Mouse (Mus musculus): ENCODE data around the gene Asic2. TPM values are rescaled to one million over a fixed set of nuclear protein-coding genes. Genes with fewer than 3 reads are reported as not detected.

The Asic2 gene
- polyA plus RNA-seq, 1 experiment from 2014 or later, result 3.1 TPM

DNA sequence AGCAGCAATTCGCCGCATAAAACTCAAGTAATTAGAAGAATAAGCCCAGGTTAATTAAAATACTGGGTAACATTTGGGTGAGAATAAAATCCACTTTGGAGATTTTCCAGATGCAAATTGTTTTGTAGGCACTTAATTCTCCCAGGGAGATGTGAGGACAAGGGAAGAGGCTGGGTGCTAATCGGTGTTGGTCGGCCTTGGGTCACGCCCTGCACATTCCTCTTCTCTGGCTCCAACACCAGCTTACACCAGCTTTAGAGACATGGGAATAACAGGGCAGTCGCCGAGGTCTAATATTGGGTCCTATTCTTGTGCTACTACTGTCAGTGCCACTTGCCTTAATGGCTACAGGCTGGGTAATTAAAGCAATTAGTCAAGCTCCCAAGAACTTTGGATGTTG, 783.5 kb downstream of the Asic2 start:
- H3K4me2 ChIP-seq (replicated peaks), result no peak overlapping the region
- H3K9ac ChIP-seq (replicated peaks), result no peak overlapping the region
- no peaks in the 10 kb centered on the region for H3K27me3 ChIP-seq
- no peak overlapping the region for H3K27ac ChIP-seq (replicated peaks)
- no peak for ATAC-seq (ENCODE audit: low FRiP score, low read depth)
- H3K4me3 ChIP-seq, result no peak overlapping the region
- H3K36me3 ChIP-seq, result no peaks in the 10 kb centered on the region
- no peaks in the 10 kb centered on the region for H3K9me3 ChIP-seq
- 62% methylated on average over 7 of the region's 7 CpGs for WGBS
- no peaks in the 10 kb centered on the region for H3K4me1 ChIP-seq

DNA sequence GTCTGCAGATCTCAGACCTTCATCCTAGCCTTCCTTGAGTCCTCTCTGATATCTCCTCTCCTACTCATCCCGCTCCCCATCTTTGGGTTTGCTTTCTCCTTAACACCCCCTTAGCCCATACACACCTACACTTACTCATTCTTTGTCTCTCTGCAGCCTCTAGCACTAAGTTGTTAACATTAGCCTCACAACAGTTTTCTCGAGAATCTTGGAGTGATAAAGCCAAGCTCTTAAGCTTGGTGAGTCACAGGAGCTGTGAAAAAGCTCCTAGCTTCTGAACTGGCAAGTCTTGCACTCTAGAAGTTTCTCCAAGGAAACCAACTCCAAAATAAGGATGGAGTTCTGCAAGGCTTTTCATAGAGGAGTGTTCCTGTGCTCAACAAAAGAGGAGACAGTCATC, 803.4 kb downstream of the Asic2 start:
- Histone ChIP-seq H3K4me2 (replicated peaks) (no peak overlapping the region), H3K4me3 (no peak overlapping the region), H3K36me3 (no peaks in the 10 kb centered on the region), H3K4me1 (no peaks in the 10 kb centered on the region), H3K9ac (replicated peaks) (no peak overlapping the region), H3K27ac (replicated peaks) (no peak overlapping the region), H3K27me3 (no peaks in the 10 kb centered on the region), H3K9me3 (peaks cover 4% of the 10 kb centered on the region; the same call in 1 of the 2 replicates)
- ATAC-seq (ENCODE audit: low FRiP score, low read depth), result no peak
- 81% methylated on average over 2 of the region's 2 CpGs for WGBS

DNA sequence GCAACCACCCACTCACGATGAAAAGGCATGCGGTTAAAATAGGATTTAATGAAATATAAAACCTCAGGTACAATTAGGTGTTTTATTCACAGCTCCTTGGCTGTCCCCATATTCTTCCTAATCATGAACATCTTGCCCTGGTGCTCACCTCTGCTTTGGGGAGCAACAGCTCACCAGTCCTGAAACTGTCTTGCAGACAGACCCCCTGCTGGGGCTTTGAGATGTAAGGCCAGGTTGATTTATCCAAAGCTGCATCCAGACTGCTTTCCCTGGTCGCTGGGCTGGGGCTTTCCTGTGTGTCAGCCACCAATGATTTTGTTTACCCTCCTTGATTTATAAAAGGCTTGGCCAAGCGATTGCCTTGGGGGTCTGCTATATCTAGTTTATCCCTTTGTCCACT, 805.2 kb downstream of the Asic2 start:
- H3K36me3 ChIP-seq, result no peaks in the 10 kb centered on the region
- ATAC-seq (ENCODE audit: low FRiP score, low read depth), result no peak
- no peaks in the 10 kb centered on the region for H3K27me3 ChIP-seq
- no peak overlapping the region for H3K4me3 ChIP-seq
- H3K4me2 ChIP-seq (replicated peaks), result no peak overlapping the region
- WGBS, result 60% methylated on average over 4 of the region's 4 CpGs
- H3K9ac ChIP-seq (replicated peaks), result no peak overlapping the region
- no peaks in the 10 kb centered on the region for H3K4me1 ChIP-seq
- H3K9me3 ChIP-seq, result peaks cover 4% of the 10 kb centered on the region; the same call in 1 of the 2 replicates
- H3K27ac ChIP-seq (replicated peaks), result no peak overlapping the region

DNA sequence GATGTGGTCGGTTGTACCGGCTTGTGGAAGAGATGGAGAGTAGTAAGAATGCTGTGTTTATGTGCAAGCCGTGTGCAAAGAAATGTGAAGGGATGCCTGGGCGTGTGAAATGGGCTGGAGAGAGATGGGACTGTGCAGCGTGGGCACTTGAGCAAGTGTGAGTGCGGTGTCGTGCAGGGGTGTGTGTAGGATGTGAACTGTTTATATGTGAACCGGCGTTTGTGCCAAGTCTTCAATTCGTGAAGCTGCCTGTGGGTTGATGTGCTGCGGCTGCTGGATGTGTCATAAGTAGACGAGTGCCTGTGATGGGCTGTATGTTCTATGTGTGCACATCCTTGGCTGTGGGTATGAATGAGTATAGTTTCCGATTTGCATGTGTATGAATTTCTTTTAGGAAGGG, 814.4 kb downstream of the Asic2 start:
- Histone ChIP-seq H3K9me3 (no peaks in the 10 kb centered on the region), H3K9ac (replicated peaks) (no peak overlapping the region), H3K4me2 (replicated peaks) (peak overlapping the region; percentile 93), H3K27ac (replicated peaks) (no peak overlapping the region), H3K36me3 (no peaks in the 10 kb centered on the region), H3K4me3 (peak overlapping the region; percentile 65), H3K4me1 (peaks cover 21% of the 10 kb centered on the region), H3K27me3 (peaks cover 54% of the 10 kb centered on the region)
- 0 out of 2 replicates have a peak, but pooled peaks have one; percentile 5 for ATAC-seq (ENCODE audit: low FRiP score, low read depth)
- 12% methylated on average over 13 of the region's 13 CpGs for WGBS

DNA sequence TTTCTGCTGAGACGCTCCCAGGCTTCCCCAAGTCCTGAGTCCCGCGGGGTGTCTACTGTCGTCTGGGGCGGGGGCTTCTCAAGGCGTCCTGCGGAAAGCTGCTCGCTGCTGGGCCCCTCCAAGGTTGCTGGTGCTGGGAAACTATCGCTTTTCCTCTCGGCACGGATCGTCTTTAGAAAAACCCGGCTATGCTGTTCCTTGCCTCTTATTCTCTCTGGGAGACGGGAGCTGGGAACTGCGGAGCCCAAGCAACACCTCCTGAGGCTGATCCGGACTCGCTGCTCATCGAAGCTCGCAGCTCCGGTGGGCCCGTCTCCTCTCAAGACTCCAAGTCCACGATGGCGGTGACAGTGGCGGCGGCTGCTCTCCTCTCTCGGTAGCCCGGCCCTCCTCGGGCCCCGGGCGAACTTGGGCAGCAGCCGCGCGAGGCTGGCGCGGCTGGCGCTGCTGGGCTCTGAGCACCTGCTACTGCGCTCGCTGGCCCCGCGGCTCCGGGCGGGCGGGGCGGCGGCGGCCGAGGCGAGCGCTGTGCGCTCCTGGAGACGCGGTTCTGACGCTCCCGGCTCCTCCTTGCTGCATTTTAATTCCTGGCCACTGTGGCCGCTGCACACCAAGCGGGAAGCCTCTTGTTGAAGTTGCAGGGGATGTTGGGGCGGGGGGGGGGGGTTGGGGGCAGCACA, 815.0 kb downstream of the Asic2 start:
- under 1% methylated on average over 56 of the region's 57 CpGs for WGBS
- peak; percentile 87 for ATAC-seq (ENCODE audit: low FRiP score, low read depth)
- Histone ChIP-seq H3K27me3 (peaks cover 59% of the 10 kb centered on the region), H3K9ac (replicated peaks) (peak overlapping the region; percentile 40), H3K27ac (replicated peaks) (peak overlapping the region; percentile 36; the same call in 1 of the 2 replicates), H3K4me3 (peak overlapping the region; percentile 65), H3K36me3 (no peaks in the 10 kb centered on the region), H3K4me1 (peaks cover 21% of the 10 kb centered on the region), H3K4me2 (replicated peaks) (peak overlapping the region; percentile 93), H3K9me3 (no peaks in the 10 kb centered on the region)

DNA sequence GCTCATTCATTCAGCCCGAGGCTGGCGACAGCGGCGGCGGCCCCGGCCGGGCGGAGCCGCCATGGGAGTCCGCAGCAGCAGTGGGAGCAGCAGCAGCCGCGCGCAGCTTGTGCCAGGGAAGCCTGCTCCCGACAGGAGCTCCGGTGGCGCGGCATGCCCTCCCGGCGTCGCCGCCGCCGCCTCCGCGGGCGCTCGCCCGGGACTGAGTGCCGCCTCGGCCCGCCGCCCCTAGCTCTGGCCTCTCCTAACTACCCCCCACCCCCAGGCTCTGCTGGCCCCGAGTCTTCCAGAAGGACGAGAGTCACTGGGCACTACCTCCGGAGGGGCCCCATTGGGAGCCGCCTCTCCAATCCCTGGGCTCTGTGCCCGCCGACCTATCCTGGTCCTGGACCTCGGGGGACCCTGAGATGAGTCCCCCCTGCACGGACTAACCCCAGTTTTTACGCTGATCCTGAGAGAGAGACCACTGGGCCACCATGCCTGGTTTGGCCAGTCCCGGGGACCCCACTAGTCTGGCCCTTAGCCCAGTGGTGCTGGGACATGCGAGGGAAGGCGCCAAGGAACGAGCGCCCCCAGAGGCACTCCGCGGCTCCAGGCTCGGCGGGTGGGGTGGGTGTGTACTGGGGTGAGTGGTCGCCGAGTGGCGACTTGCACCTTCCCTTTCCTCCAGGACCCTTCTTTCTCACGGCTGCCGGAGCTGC, 815.6 kb downstream of the Asic2 start:
- H3K4me3 ChIP-seq, result peak overlapping the region; percentile 65
- H3K27ac ChIP-seq (replicated peaks), result peak overlapping the region; percentile 36
- ATAC-seq (ENCODE audit: low FRiP score, low read depth), result peak; percentile 81
- no peaks in the 10 kb centered on the region for H3K9me3 ChIP-seq
- under 1% methylated on average over 43 of the region's 55 CpGs for WGBS
- H3K4me2 ChIP-seq (replicated peaks), result peak overlapping the region; percentile 93
- H3K4me1 ChIP-seq, result peaks cover 21% of the 10 kb centered on the region
- no peaks in the 10 kb centered on the region for H3K36me3 ChIP-seq
- peak overlapping the region; percentile 75 for H3K9ac ChIP-seq (replicated peaks)
- peaks cover 59% of the 10 kb centered on the region for H3K27me3 ChIP-seq

DNA sequence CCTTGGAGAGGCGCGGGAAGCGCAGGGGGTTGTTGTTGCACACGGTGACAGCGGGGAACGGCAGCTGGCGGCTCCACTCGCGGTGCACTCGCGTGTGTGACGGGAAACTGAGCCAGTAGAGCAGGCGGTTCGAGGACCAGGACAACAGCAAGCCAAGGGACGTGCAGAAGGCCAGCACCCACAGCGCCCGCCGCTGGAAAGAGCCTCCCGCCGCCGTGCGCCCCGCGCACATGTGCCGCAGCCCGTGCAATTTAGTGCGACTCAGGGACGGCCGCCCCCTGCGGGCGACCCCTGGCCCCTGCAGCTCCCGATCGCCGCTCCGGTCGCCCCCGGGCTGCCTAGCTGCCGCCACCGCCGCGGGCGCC, 816.3 kb downstream of the Asic2 start:
- peak overlapping the region; percentile 75 for H3K9ac ChIP-seq (replicated peaks)
- no peaks in the 10 kb centered on the region for H3K36me3 ChIP-seq
- H3K4me2 ChIP-seq (replicated peaks), result peak overlapping the region; percentile 93
- H3K4me3 ChIP-seq, result peak overlapping the region; percentile 65
- 1% methylated on average over 22 of the region's 42 CpGs for WGBS
- H3K27me3 ChIP-seq, result peaks cover 59% of the 10 kb centered on the region
- no peak overlapping the region for H3K27ac ChIP-seq (replicated peaks)
- ATAC-seq (ENCODE audit: low FRiP score, low read depth), result peak; percentile 61
- H3K9me3 ChIP-seq, result no peaks in the 10 kb centered on the region
- peaks cover 21% of the 10 kb centered on the region for H3K4me1 ChIP-seq

DNA sequence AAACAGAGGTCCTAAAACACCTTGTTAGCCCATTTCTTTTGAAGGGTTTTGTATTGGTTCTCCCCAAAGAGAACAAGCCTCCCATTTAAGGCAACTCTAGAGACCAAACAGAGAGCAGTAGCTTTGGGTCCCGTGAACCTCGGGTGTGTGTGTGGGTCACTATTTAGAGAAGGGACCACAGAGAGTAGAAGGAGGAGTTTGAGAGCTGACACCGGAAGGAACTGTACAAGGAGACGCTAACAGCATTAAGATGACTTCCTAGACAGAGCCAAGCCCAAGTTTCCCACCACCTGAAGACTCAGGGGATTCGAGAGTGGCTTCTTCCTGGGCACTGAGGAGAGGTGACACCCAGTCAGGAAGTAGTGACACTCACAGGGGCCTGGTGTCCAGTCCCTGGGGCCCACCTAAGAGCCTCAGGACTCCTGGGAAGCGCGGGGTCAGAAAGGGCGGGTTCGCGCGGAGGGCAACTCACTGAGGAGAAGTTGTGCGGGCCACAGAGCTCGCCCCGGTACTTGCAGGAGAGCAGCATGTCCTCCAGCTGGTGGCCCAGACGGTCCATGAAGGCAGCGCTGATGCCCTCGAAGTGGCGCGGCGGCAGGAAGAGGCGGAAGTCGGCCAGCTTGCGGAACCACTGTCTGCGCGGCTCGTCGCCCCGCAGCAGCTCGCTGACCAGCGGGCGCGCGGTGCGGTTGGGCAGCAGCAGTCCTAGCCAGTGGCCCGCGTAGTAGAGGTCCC, 816.8 kb downstream of the Asic2 start:
- no peaks in the 10 kb centered on the region for H3K36me3 ChIP-seq
- peaks cover 59% of the 10 kb centered on the region for H3K27me3 ChIP-seq

DNA sequence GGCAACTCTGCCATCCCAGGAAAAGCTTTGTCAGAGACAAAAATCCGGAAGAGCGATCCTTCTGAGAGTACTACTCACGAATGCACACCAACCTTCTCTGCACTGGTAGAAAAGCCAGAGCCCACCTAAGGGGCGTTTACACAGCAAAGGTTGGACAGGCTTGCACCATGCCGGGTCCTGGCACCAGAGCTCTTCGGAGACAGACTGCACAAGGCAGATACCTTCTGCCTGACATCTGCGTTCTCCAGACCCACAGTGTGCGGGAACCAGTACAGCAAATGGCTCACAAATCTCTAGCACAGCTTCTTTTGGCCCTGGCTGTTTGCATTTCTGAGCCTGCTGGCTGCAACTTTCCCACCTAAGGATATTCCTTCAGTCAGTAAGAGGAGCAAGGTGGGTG, 817.6 kb downstream of the Asic2 start:
- Histone ChIP-seq H3K4me2 (replicated peaks) (no peak overlapping the region), H3K27me3 (peaks cover 51% of the 10 kb centered on the region), H3K4me1 (peaks cover 21% of the 10 kb centered on the region), H3K9me3 (no peaks in the 10 kb centered on the region), H3K36me3 (no peaks in the 10 kb centered on the region), H3K27ac (replicated peaks) (no peak overlapping the region), H3K4me3 (no peak overlapping the region), H3K9ac (replicated peaks) (no peak overlapping the region)
- 76% methylated on average over 8 of the region's 8 CpGs for WGBS
- no peak for ATAC-seq (ENCODE audit: low FRiP score, low read depth)

More for the DNA sequence above, 816.8 kb downstream of the Asic2 start:
- H3K4me1 ChIP-seq, result peaks cover 21% of the 10 kb centered on the region
- WGBS, result 6% methylated on average over 36 of the region's 36 CpGs
- H3K9me3 ChIP-seq, result no peaks in the 10 kb centered on the region
- H3K4me3 ChIP-seq, result peak overlapping the region; percentile 65
- H3K27ac ChIP-seq (replicated peaks), result no peak overlapping the region
- ATAC-seq (ENCODE audit: low FRiP score, low read depth), result 0 out of 2 replicates have a peak, but pooled peaks have one; percentile 20
- peak overlapping the region; percentile 93 for H3K4me2 ChIP-seq (replicated peaks)
- peak overlapping the region; percentile 75 for H3K9ac ChIP-seq (replicated peaks)

DNA sequence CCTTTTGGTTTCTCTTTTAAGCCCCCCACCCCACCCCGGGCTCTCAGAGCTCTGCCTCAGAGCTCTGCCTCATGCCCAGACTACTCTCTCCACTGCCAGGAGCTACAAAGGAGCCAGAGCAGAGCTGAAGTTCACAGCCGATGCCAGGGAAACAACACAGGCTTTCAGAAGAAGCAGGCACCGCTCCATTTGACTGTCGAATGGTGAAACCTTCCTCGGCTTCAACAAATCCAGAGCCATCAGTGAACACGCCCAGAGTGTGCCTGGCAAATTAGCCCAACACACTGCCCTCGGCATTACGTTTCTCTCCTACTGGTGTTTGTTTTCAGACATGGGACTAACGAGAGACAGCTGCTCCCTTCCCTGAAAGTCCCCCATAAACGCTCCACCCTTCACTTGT, 819.8 kb downstream of the Asic2 start:
- peaks cover 16% of the 10 kb centered on the region for H3K4me1 ChIP-seq
- no peak overlapping the region for H3K9ac ChIP-seq (replicated peaks)
- H3K27me3 ChIP-seq, result peaks cover 34% of the 10 kb centered on the region
- no peak overlapping the region for H3K4me2 ChIP-seq (replicated peaks)
- H3K9me3 ChIP-seq, result no peaks in the 10 kb centered on the region
- no peak for ATAC-seq (ENCODE audit: low FRiP score, low read depth)
- no peak overlapping the region for H3K27ac ChIP-seq (replicated peaks)
- no peak overlapping the region for H3K4me3 ChIP-seq
- no peaks in the 10 kb centered on the region for H3K36me3 ChIP-seq
- WGBS, result 73% methylated on average over 10 of the region's 10 CpGs

DNA sequence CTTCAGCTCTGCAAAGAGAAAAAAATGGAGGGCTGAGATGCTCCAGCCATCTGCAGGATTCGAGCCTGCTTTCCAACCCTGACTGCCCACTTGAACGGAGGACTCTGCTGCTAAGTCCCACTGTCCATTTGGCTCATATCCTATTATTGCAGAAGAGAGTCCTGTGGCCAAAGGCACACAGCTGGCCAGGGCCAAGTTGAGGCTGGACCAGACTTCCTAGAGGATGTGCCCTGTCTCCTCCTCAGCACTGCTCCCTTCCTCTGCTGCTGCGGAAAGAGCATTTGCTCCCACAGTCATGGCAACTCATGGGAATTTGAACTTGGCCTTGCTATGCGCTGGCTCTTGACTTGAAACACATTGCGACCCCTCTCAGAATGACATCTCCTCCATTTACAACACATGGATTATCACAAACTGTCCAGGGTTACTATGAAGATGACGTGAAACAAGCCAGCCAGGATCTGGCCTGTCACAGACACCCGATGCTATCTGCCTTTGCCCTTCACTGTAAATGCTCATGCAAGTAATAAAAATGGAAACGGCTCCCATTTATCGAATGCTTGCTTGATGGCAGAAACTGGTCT, 821.6 kb downstream of the Asic2 start:
- Histone ChIP-seq H3K9ac (replicated peaks) (no peak overlapping the region), H3K36me3 (no peaks in the 10 kb centered on the region), H3K27me3 (peaks cover 25% of the 10 kb centered on the region), H3K27ac (replicated peaks) (no peak overlapping the region), H3K4me3 (no peak overlapping the region), H3K9me3 (no peaks in the 10 kb centered on the region), H3K4me2 (replicated peaks) (no peak overlapping the region), H3K4me1 (peaks cover 5% of the 10 kb centered on the region)
- ATAC-seq (ENCODE audit: low FRiP score, low read depth), result no peak
- 89% methylated on average over 9 of the region's 9 CpGs for WGBS

DNA sequence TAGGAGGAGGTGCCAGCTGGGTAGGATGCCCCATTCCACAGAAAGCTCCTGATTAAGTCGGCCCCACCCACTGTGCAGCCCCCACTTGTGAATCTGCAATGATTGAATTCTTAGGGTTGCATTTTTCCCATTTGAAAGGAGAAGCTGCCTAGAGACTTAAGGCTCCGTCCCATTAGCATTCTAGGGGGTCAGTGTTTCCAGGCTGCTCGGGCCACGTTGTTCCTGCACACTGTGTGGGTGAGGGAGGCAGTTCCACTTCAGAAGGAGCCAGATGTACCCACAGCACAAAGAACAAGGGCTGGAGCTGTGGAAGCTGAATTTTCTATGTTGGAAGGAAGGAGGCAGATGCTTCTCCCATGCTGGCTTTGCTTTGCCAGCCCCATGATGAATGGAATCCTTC, 833.1 kb downstream of the Asic2 start:
- Histone ChIP-seq H3K4me2 (replicated peaks) (no peak overlapping the region), H3K36me3 (no peaks in the 10 kb centered on the region), H3K4me3 (no peak overlapping the region), H3K27ac (replicated peaks) (no peak overlapping the region), H3K27me3 (no peaks in the 10 kb centered on the region), H3K9ac (replicated peaks) (no peak overlapping the region), H3K9me3 (no peaks in the 10 kb centered on the region), H3K4me1 (peaks cover 8% of the 10 kb centered on the region)
- ATAC-seq (ENCODE audit: low FRiP score, low read depth), result no peak
- 39% methylated on average over 4 of the region's 4 CpGs for WGBS
